9 mouse cellular contexts compared by ENCODE assay signal in the genomic region with DNA sequence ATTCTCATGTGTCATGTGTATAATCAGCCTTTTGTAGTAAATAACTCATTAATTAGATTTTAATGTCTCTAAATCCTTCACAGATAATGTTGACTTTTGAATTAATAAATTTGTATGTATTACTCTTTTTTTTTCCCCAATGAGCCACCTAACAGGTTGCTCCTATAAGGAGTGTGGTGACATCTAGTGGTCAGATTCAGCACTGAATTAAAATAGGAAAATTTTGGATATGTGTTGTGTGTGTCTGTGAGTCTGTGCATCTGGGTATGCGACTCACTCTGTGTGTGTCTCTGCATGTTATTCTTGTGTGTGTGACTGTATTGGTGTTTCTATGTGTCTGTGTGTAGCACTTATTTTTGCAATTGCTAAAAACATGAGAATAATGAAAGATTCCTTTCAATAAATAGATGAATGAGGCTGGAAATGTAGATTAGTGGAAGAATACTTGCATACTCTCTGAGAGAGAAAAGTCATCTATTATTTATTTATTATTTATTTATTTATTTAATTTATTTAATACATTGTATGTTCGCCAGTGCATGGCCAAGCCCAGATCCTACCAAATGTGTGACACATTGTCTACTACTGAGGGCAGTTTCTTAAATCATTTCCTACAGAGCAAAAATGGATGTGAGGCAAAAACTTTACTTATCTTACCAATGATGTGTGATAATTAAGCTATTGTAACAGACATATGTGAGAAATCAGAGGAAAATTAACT.
DNase-seq lines count a peak whose midpoint lies in the region; ATAC-seq and TF ChIP-seq lines count a peak whose summit lies in the region.
"Had no signal": no experiment of that assay in that cellular context is flagged by ENCODE, and none has a peak within 500 bp of the region (broad histone marks: within the 10 kb centered on the region; RNA-seq: fewer than 3 reads in every experiment).

No protein-coding gene starts in this region.

- no peaks in the 10 kb centered on the region for H3K9me3 ChIP-seq in kidney, embryonic 14.5 days (ENCODE audit: control insufficient read depth, low read length)
- H3K9me3 ChIP-seq in intestine, postnatal 0 days (ENCODE audit: control insufficient read depth): no peaks in the 10 kb centered on the region
- H3K9me3 ChIP-seq: limb, embryonic 12.5 days had no signal

- DNase-seq in kidney, postnatal 10 days: no peak
- peak; percentile 53 for DNase-seq in ES-CJ7 (ENCODE audit: low read depth, low spot score)
- peak; percentile 4 for DNase-seq in c-Kit-positive CD71-positive TER-119-positive erythroid progenitor cells, embryonic 14.5 days (ENCODE audit: low spot score)
- DNase-seq in spleen, postnatal 14 days (ENCODE audit: low spot score in 2 of 2): no peak
- DNase-seq in gastrocnemius, postnatal 14 days: no peak

- no peak overlapping the region for H3K4me2 ChIP-seq in kidney, embryonic 14.5 days (replicated peaks; ENCODE audit: low read depth, low read length)
- H3K4me2 ChIP-seq in intestine, postnatal 0 days (replicated peaks; ENCODE audit: low read depth): no peak overlapping the region
- H3K4me2 ChIP-seq: limb, embryonic 12.5 days had no signal

- H3K4me1 ChIP-seq in kidney, embryonic 14.5 days (ENCODE audit: control insufficient read depth, insufficient read depth, low read length): no peaks in the 10 kb centered on the region
- no peaks in the 10 kb centered on the region for H3K4me1 ChIP-seq in intestine, postnatal 0 days (replicated peaks; ENCODE audit: control insufficient read depth, insufficient read depth, low read length)
- H3K4me1 ChIP-seq: limb, embryonic 12.5 days had no signal

- peak; percentile 84 for TF ChIP-seq CTCF in intestine, postnatal 0 days (IDR thresholded peaks at IDR 0.05; ENCODE audit: low read depth)

- H3K4me3 ChIP-seq in kidney, embryonic 14.5 days (ENCODE audit: low read length): no peak overlapping the region
- H3K4me3 ChIP-seq in intestine, postnatal 0 days (ENCODE audit: low read depth, low read length): no peak overlapping the region
- H3K4me3 ChIP-seq: limb, embryonic 12.5 days had no signal

- intact Hi-C loops in gastrocnemius, postnatal 14 days (cut with DNase I; ENCODE audit: low total_unique reads): no loop called here

- WGBS in kidney, embryonic 14.5 days: 65% methylated on average over 2 of the region's 2 CpGs
- WGBS in intestine, postnatal 0 days: 57% methylated on average over 2 of the region's 2 CpGs

- no peak overlapping the region for H3K9ac ChIP-seq in kidney, embryonic 14.5 days (ENCODE audit: low read depth, low read length)
- H3K9ac ChIP-seq in intestine, postnatal 0 days (ENCODE audit: low read depth, low read length): no peak overlapping the region
- H3K9ac ChIP-seq: limb, embryonic 12.5 days had no signal

- no peaks in the 10 kb centered on the region for H3K27me3 ChIP-seq in kidney, embryonic 14.5 days (ENCODE audit: control insufficient read depth, insufficient read depth, low read length)
- no peaks in the 10 kb centered on the region for H3K27me3 ChIP-seq in intestine, postnatal 0 days (replicated peaks; ENCODE audit: control insufficient read depth, insufficient read depth, low read length)
- H3K27me3 ChIP-seq: limb, embryonic 12.5 days had no signal

- H3K36me3 ChIP-seq in kidney, embryonic 14.5 days (ENCODE audit: control insufficient read depth, insufficient read depth, low read length): no peaks in the 10 kb centered on the region
- H3K36me3 ChIP-seq in intestine, postnatal 0 days (ENCODE audit: control insufficient read depth, insufficient read depth): no peaks in the 10 kb centered on the region
- H3K36me3 ChIP-seq: limb, embryonic 12.5 days had no signal

- no peak overlapping the region for H3K27ac ChIP-seq in kidney, embryonic 14.5 days (ENCODE audit: low read depth, low read length)
- no peak overlapping the region for H3K27ac ChIP-seq in intestine, postnatal 0 days (ENCODE audit: low read depth, low read length)
- H3K27ac ChIP-seq: limb, embryonic 12.5 days had no signal

- peak; percentile 72; the same call in 1 of the 2 replicates for ATAC-seq in kidney, embryonic 14.5 days (ENCODE audit: low FRiP score, low TSS enrichment)
- ATAC-seq in intestine, postnatal 0 days: no peak
- ATAC-seq in megakaryocyte, adult 5-6 weeks (ENCODE audit: poor library complexity, severe bottlenecking): no peak

Comparison
In these comparisons a context has a peak if more than half of its experiments do, and no peak if none do; other contexts are left out.
1. DNase-seq: peak in ES-CJ7 (single experiment) and c-Kit-positive CD71-positive TER-119-positive erythroid progenitor cells, embryonic 14.5 days (single experiment); none in kidney, postnatal 10 days (single experiment), spleen, postnatal 14 days (0 of 2) and gastrocnemius, postnatal 14 days (single experiment).